Mouse (Mus musculus) heart, embryonic 11.5 days (tissue): Measurements from ENCODE around the gene Glt28d2. TPM values are rescaled to one million over a fixed set of nuclear protein-coding genes. Genes with fewer than 3 reads are reported as not detected.
"Not testable (repeated sequence)": the region's sequence is repeated elsewhere in the genome, so short reads cannot be mapped to it uniquely, and the experiment has no call there.

Experiments used
- ATAC-seq: fragments of 200-750 bp; cut with Nextera tagmentation; replicated peaks from 2 replicates; pipeline ENCODE4 v1.8.0; 2017; ENCODE audit warnings: moderate library complexity; ENCODE audit not compliant: insufficient number of reproducible peaks, low FRiP score, low TSS enrichment
- H3K27ac ChIP-seq: fragments of 300-500 bp; sonication (generic); 2 replicates; pipeline ENCODE4 v1.5.1; 2014; ENCODE audit warnings: mild to moderate bottlenecking, low read depth, low read length
- H3K27me3 ChIP-seq: fragments of 300-500 bp; sonication (generic); 2 replicates; pipeline ENCODE4 v1.6.1; 2014; ENCODE audit warnings: mild to moderate bottlenecking, low read length, mixed read lengths; ENCODE audit not compliant: control insufficient read depth, insufficient read depth
- H3K36me3 ChIP-seq: fragments of 300-500 bp; sonication (generic); 2 replicates; pipeline ENCODE4 v1.6.1; 2014; ENCODE audit warnings: mild to moderate bottlenecking, low read length, moderate library complexity, mixed read lengths; ENCODE audit not compliant: control insufficient read depth, insufficient read depth
- H3K4me1 ChIP-seq: fragments of 300-500 bp; sonication (generic); 2 replicates; pipeline ENCODE4 v1.6.1; 2014; ENCODE audit warnings: low read length; ENCODE audit not compliant: control insufficient read depth, insufficient read depth
- H3K4me2 ChIP-seq: fragments of 300-500 bp; sonication (generic); 2 replicates; pipeline ENCODE4 v1.6.1; 2014; ENCODE audit warnings: mild to moderate bottlenecking, moderate library complexity
- H3K4me3 ChIP-seq: fragments of 300-500 bp; sonication (generic); 2 replicates; pipeline ENCODE4 v1.5.1; 2014; ENCODE audit warnings: low read depth, low read length
- H3K9ac ChIP-seq: fragments of 300-500 bp; sonication (generic); 2 replicates; pipeline ENCODE4 v1.6.1; 2014; ENCODE audit warnings: mild to moderate bottlenecking, low read depth, low read length, moderate library complexity
- H3K9me3 ChIP-seq: fragments of 300-500 bp; sonication (generic); replicated peaks from 2 replicates; pipeline ENCODE4 v1.6.1; 2016; ENCODE audit warnings: low read length; ENCODE audit not compliant: control insufficient read depth
- WGBS: fragments of 180-500 bp; shearing (Covaris S2); extraction: QIAGEN DNeasy Blood & Tissue Kit; methylation state at CpG from one replicate; pipeline ENCODE4 v1.1.7; 2014; ENCODE audit not compliant: insufficient replicate concordance; 5-methylcytosine and 5-hydroxymethylcytosine counted together
- polyA plus RNA-seq: library from polyadenylated mRNA; unstranded; fragments of >200 nt; fragmentation: Nextera tagmentation; extraction: Ambion mirVana; gene quantifications from 2 replicates; pipeline ENCODE4 v1.2.1, GENCODE M21; 2014

The Glt28d2 gene
- polyA plus RNA-seq, 1 experiment from 2014 or later = 1.2 TPM

DNA sequence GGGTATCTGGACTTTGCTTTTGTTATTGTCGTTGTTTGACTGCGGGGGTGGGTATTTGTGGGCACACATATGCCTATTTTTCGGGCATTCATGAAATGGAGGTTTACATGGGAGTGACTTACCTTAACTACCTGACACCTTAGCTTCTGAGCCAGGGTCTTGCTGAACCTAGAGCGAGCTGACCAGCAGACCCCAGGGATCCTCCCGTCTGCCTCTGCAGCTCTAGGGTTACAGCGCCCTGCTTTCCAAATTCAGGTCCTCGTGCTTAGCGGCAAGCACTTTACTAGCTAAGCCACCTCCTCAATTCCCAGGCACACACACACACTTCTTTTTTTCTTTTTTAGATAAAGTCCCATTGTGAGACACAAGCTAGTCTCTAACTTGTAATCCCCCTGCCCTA is 36.0 kb upstream of the Glt28d2 start:
- ATAC-seq = no peak
- 71% methylated on average over 8 of the region's 8 CpGs for WGBS
- Histone ChIP-seq H3K36me3 (no peaks in the 10 kb centered on the region), H3K27me3 (no peaks in the 10 kb centered on the region), H3K9me3 (no peaks in the 10 kb centered on the region), H3K4me2 (no peak overlapping the region), H3K4me1 (no peaks in the 10 kb centered on the region), H3K27ac (no peak overlapping the region), H3K9ac (no peak overlapping the region), H3K4me3 (no peak overlapping the region)

DNA sequence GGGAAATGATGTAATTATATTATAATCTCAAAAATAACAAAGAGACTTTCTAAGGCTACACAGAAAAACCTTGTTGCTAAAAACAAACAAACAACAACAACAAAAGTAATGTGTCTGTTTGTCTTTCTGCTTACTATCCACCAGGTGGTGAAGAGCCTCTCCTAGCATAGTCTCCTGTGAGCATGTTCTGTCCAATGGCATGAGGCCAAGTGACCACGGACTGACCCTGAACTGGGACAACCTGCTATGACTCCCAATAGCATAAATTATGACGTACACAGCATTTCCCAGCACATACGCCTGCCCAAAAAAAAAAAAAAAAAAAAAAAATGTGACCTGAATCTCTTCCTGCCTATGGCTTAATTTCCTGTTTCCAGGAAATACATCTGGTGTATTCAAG is 35.0 kb upstream of the Glt28d2 start:
- H3K36me3 ChIP-seq = no peaks in the 10 kb centered on the region
- no peaks in the 10 kb centered on the region for H3K4me1 ChIP-seq
- no peak overlapping the region for H3K4me2 ChIP-seq
- no peaks in the 10 kb centered on the region for H3K9me3 ChIP-seq
- H3K27me3 ChIP-seq = no peaks in the 10 kb centered on the region
- H3K4me3 ChIP-seq = no peak overlapping the region
- no peak overlapping the region for H3K27ac ChIP-seq
- WGBS = 74% methylated on average over 3 of the region's 3 CpGs
- no peak overlapping the region for H3K9ac ChIP-seq
- no peak for ATAC-seq

DNA sequence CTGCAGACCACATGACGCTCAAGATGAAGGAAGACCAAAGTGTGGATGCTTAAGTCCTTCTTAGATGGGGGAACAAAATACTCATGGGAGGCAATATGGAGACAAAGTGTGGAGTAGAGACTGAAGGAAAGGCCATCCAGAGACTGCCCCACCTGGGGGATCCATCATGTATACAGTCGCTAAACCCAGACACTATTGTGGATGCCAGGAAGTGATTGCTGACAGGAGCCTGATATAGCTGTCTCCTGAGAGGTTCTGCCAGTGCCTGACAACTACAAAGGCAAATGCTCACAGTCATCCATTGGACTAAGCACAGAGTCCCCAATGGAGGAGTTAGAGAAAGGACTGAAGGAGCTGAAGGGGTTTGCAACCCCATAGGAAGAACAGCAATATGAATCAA is 33.4 kb upstream of the Glt28d2 start:
- H3K36me3 ChIP-seq, H3K4me1 ChIP-seq, H3K27me3 ChIP-seq, H3K9me3 ChIP-seq, H3K4me2 ChIP-seq, H3K9ac ChIP-seq, H3K27ac ChIP-seq, H3K4me3 ChIP-seq, ATAC-seq: not testable (repeated sequence)
- 65% methylated on average over 2 of the region's 2 CpGs for WGBS

DNA sequence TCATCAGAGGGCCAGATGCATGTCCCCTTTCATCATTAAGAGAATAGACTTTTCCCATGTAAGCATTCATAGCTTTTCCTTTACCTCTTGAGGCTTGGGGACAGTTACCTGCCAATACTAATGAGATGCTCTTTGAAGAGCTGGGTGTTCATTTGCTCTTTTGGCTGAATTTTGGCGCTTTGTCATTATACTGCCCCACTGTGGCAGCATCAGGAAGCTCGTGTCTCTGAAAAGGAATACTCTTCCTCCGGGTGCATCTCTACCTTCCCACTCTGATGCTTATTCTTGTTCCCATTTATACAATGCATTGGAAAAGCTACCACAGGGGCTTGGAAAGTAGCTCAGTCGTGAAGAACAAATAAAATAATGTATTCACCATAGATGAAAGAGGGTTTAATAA is 30.3 kb upstream of the Glt28d2 start:
- WGBS = 12% methylated on average over 4 of the region's 4 CpGs

DNA sequence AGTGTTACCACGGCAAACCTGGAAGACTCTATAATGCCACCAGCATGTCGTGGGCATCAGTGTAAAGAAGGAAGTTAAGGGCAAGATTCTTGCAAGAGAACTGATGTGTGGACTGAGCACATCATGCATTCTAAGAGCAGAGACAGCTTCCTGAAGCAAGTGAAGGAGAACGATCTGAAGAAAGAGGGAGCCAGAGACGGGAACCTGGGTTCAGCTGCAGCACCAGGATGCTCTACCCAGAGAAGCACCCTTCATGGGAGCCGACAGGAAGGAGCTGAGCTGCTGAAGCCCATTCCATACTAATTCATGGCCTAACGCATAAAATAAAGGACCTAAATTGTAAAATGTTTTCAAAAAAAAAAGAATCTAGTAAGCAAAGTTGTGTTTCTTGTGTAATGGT is 27.5 kb upstream of the Glt28d2 start:
- no peaks in the 10 kb centered on the region for H3K9me3 ChIP-seq
- no peak overlapping the region for H3K27ac ChIP-seq
- no peak overlapping the region for H3K9ac ChIP-seq
- no peak overlapping the region for H3K4me2 ChIP-seq
- 85% methylated on average over 6 of the region's 6 CpGs for WGBS
- no peaks in the 10 kb centered on the region for H3K27me3 ChIP-seq
- ATAC-seq = no peak
- no peaks in the 10 kb centered on the region for H3K4me1 ChIP-seq
- H3K4me3 ChIP-seq = no peak overlapping the region
- no peaks in the 10 kb centered on the region for H3K36me3 ChIP-seq

More for the DNA sequence above, 30.3 kb upstream of the Glt28d2 start:
- Histone ChIP-seq H3K4me1 (no peaks in the 10 kb centered on the region), H3K9ac (no peak overlapping the region), H3K4me2 (no peak overlapping the region), H3K36me3 (no peaks in the 10 kb centered on the region), H3K27me3 (no peaks in the 10 kb centered on the region), H3K4me3 (no peak overlapping the region), H3K27ac (no peak overlapping the region), H3K9me3 (no peaks in the 10 kb centered on the region)
- ATAC-seq = no peak

DNA sequence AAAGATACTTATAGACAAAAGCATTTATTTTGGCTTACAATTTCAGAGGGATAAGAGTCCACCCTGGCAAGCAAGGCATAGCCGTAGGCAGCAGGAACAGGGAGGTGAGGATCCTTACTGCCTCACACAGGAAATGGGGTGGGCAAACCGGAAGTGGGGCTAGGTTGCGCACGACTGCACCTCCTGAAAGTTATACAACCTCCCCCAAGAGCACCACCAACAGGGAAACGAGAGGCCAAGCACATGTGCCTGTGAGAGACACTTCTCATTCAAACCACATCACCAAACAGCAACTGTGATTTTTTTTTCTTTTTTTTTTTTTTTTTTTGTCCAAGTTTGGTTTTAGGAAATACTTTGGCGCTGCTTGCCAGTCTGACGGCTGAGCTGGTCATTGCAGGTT is 19.8 kb upstream of the Glt28d2 start:
- no peaks in the 10 kb centered on the region for H3K36me3 ChIP-seq
- no peak for ATAC-seq
- WGBS = 74% methylated on average over 7 of the region's 7 CpGs

DNA sequence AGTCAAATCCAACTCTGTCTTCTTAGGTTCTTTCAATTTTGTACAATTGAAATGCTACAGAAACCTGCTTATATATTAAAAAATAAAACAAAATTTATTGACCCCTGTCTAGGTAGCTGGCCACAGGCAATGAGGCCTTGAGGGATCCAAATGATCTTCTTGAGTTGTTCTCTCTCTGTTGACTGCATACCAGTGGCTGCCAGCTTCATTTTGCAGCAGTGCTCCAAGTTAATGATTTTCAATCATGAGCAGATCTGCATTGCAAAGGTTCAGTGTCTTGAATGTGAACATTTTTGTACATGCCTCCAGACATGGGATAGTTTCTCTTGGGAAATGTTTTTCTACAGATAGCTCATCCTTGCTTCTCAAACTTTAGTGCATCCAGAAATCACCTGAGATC is 17.1 kb upstream of the Glt28d2 start:
- Histone ChIP-seq H3K27ac (no peak overlapping the region), H3K27me3 (no peaks in the 10 kb centered on the region), H3K4me3 (no peak overlapping the region), H3K9ac (no peak overlapping the region), H3K4me1 (no peaks in the 10 kb centered on the region), H3K4me2 (no peak overlapping the region), H3K36me3 (no peaks in the 10 kb centered on the region), H3K9me3 (no peaks in the 10 kb centered on the region)
- ATAC-seq = no peak

More for the DNA sequence above, 19.8 kb upstream of the Glt28d2 start:
- Histone ChIP-seq H3K4me3 (no peak overlapping the region), H3K9ac (no peak overlapping the region), H3K4me2 (no peak overlapping the region), H3K4me1 (no peaks in the 10 kb centered on the region), H3K9me3 (no peaks in the 10 kb centered on the region), H3K27ac (no peak overlapping the region), H3K27me3 (no peaks in the 10 kb centered on the region)

DNA sequence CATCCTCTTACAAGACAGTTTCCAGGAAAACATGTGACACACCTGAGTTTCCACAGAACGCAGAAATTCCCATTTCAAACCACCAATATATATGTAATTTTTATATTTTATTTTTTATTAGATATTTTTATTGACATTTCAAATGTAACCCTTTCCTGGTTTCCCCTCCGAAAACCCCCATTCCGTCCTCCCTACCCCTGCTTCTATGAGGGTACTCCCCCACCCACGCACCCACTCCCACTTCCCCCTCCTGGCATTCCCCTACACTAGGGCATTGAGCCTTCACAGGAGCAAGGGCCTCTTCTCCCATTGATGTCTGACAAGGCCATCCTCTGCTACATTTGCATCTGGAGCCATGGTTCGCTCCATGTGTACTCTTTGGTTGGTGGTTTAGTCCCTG is 7.7 kb upstream of the Glt28d2 start:
- no peaks in the 10 kb centered on the region for H3K36me3 ChIP-seq
- H3K27ac ChIP-seq = no peak overlapping the region
- no peak overlapping the region for H3K4me3 ChIP-seq
- H3K4me2 ChIP-seq = no peak overlapping the region
- H3K27me3 ChIP-seq = no peaks in the 10 kb centered on the region
- H3K9ac ChIP-seq = no peak overlapping the region
- no peaks in the 10 kb centered on the region for H3K9me3 ChIP-seq
- no peaks in the 10 kb centered on the region for H3K4me1 ChIP-seq
- no peak for ATAC-seq
- WGBS = 88% methylated on average over 5 of the region's 5 CpGs

DNA sequence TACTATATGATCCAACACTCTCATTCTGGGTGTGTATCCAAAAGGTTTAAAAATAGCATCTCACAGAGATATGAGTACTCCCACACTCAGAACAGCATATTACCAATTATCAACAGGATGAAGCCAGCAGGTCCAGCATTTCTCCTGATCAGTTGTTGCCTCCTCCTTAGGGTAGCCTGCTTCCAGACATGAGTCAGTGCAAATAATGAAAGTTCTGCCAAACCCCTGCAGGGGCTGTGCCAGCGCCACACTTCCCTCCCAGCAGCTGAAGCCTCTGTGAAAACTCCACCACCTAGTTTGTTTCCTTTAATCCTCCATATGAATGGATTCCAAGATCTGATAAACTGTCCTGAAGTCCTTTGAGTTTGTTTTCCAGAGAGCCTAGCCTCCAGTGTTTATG is 4.3 kb upstream of the Glt28d2 start:
- WGBS = 66% methylated on average over 1 of the region's 1 CpGs
- Histone ChIP-seq H3K4me1 (peaks cover 7% of the 10 kb centered on the region), H3K36me3 (no peaks in the 10 kb centered on the region), H3K9me3 (no peaks in the 10 kb centered on the region), H3K4me3 (no peak overlapping the region), H3K4me2 (no peak overlapping the region), H3K9ac (no peak overlapping the region), H3K27me3 (peaks cover 3% of the 10 kb centered on the region; the same call in 1 of the 2 replicates), H3K27ac (no peak overlapping the region)
- no peak for ATAC-seq
